Mouse (Mus musculus) myocyte (in vitro differentiated cells): ENCODE measurements at regions not wholly inside any gene's neighbourhood (a gene's known extent, or its start where the extent isn't known, plus 50 kb on each side); places are given as distances from the start of the nearest gene placed in this dataset.

Experiments
- H3K27me3 ChIP-seq: one replicate; pipeline ENCODE4 v1.6.1; 2011; ENCODE audit not compliant: control insufficient read depth, insufficient read depth, insufficient read length
- H3K36me3 ChIP-seq: one replicate; pipeline ENCODE4 v1.6.1; 2011; ENCODE audit not compliant: control insufficient read depth, insufficient read depth
- H3K4me2 ChIP-seq: one replicate; pipeline ENCODE4 v1.6.1; 2011; ENCODE audit warnings: low read depth, control low read depth
- H3K4me3 ChIP-seq: one replicate; pipeline ENCODE4 v1.5.1; 2011; ENCODE audit warnings: mild to moderate bottlenecking, control low read depth, moderate library complexity
- H3K79me2 ChIP-seq: one replicate; pipeline ENCODE4 v1.6.1; 2011; ENCODE audit not compliant: control insufficient read depth, insufficient read depth
- H3ac ChIP-seq: one replicate; pipeline ENCODE4 v1.6.1; 2011; ENCODE audit not compliant: control insufficient read depth, insufficient read length
- CEBPB ChIP-seq: IDR thresholded peaks from 2 replicates; pipeline ENCODE4 v1.6.1; 2011; ENCODE audit warnings: mild to moderate bottlenecking, moderate library complexity; ENCODE audit not compliant: poor library complexity, insufficient read depth, severe bottlenecking
- E2F4 ChIP-seq: IDR thresholded peaks from one replicate; pipeline ENCODE4 v1.6.1; 2011; ENCODE audit warnings: mild to moderate bottlenecking, control low read depth, moderate library complexity; ENCODE audit not compliant: insufficient read depth
- MAX ChIP-seq: IDR thresholded peaks from one replicate; pipeline ENCODE4 v1.6.1; 2011; ENCODE audit warnings: low read depth, mild to moderate bottlenecking, control low read depth
- MYOD1 ChIP-seq, 3 experiments: IDR thresholded peaks; one replicate each; pipeline ENCODE4 v1.6.1; 2011; ENCODE audit warnings: control low read depth in 2 of 3, low read depth in 2 of 3, mild to moderate bottlenecking in 2 of 3, moderate library complexity in 1 of 3; ENCODE audit not compliant: insufficient read length in 2 of 3, control insufficient read depth in 1 of 3
- MYOG ChIP-seq, 3 experiments: IDR thresholded peaks; one replicate each; pipeline ENCODE4 v1.6.1; 2011; ENCODE audit warnings: control low read depth in 2 of 3, low read depth in 2 of 3, mild to moderate bottlenecking in 2 of 3; ENCODE audit not compliant: insufficient read length in 2 of 3, control insufficient read depth in 1 of 3, insufficient read depth in 1 of 3
- POLR2A ChIP-seq: IDR thresholded peaks from one replicate; pipeline ENCODE4 v1.6.1; 2011; ENCODE audit warnings: low read depth, mild to moderate bottlenecking, control low read depth, moderate library complexity; ENCODE audit not compliant: insufficient read length
- POLR2AphosphoS2 ChIP-seq: IDR thresholded peaks from one replicate; pipeline ENCODE4 v1.6.1; 2011; ENCODE audit warnings: low read depth, control low read depth; ENCODE audit not compliant: insufficient read length
- REST ChIP-seq: IDR thresholded peaks from one replicate; pipeline ENCODE4 v1.6.1; 2011; ENCODE audit warnings: mild to moderate bottlenecking, control low read depth, moderate library complexity; ENCODE audit not compliant: insufficient read depth, insufficient read length
- SRF ChIP-seq: IDR thresholded peaks from one replicate; pipeline ENCODE4 v1.6.1; 2011; ENCODE audit warnings: low read depth; ENCODE audit not compliant: control insufficient read depth, insufficient read length
- TCF12 ChIP-seq: IDR thresholded peaks from one replicate; pipeline ENCODE4 v1.6.1; 2011; ENCODE audit warnings: mild to moderate bottlenecking, control low read depth; ENCODE audit not compliant: poor library complexity, insufficient read depth, severe bottlenecking
- TCF3 ChIP-seq: IDR thresholded peaks from one replicate; pipeline ENCODE4 v1.6.1; 2011; ENCODE audit warnings: low read depth, control low read depth; ENCODE audit not compliant: insufficient read length
- USF1 ChIP-seq: IDR thresholded peaks from one replicate; pipeline ENCODE4 v1.6.1; 2011; ENCODE audit warnings: low read depth, mild to moderate bottlenecking, control low read depth, moderate library complexity

GRCm38 (mm10) chr5:27963765-27964164 is 107.4 kb upstream of the Insig1 start:
- Histone ChIP-seq H3K4me2 (no peak overlapping the region), H3K27me3 (no peaks in the 10 kb centered on the region), H3ac (no peak overlapping the region), H3K36me3 (no peaks in the 10 kb centered on the region), H3K4me3 (no peak overlapping the region), H3K79me2 (no peaks in the 10 kb centered on the region)
- TF ChIP-seq TCF12: no peak

- Histone ChIP-seq H3K79me2 (no peaks in the 10 kb centered on the region), H3K4me3 (no peak overlapping the region), H3K27me3 (no peaks in the 10 kb centered on the region), H3ac (no peak overlapping the region), H3K36me3 (no peaks in the 10 kb centered on the region), H3K4me2 (no peak overlapping the region)
- TF ChIP-seq E2F4 (no peak), MYOG (IDR thresholded peaks at IDR 0.05; ENCODE audit: control insufficient read depth in 1 of 3, insufficient read depth in 1 of 3, insufficient read length in 2 of 3, low read depth in 2 of 3) (no peak), SRF (no peak), MYOD1 (IDR thresholded peaks at IDR 0.05; ENCODE audit: control insufficient read depth in 1 of 3, insufficient read length in 2 of 3, low read depth in 2 of 3) (no peak), CEBPB (no peak), MAX (no peak), TCF12 (no peak), POLR2AphosphoS2 (no peak), REST (no peak), POLR2A (no peak), USF1 (no peak), TCF3 (no peak)
Measured at GRCm38 (mm10) chr5:27995186-27995585, 76.0 kb upstream of the Insig1 start.

- TF ChIP-seq POLR2AphosphoS2 (no peak), REST (no peak), SRF (no peak), USF1 (no peak), MYOG (IDR thresholded peaks at IDR 0.05; ENCODE audit: control insufficient read depth in 1 of 3, insufficient read depth in 1 of 3, insufficient read length in 2 of 3, low read depth in 2 of 3) (no peak), TCF12 (no peak), TCF3 (no peak), MAX (no peak), E2F4 (no peak), POLR2A (no peak)
- no peaks in the 10 kb centered on the region for H3K27me3 ChIP-seq
- H3K4me3 ChIP-seq: no peak overlapping the region
- H3K36me3 ChIP-seq: no peaks in the 10 kb centered on the region
- no peak overlapping the region for H3K4me2 ChIP-seq
- no peak overlapping the region for H3ac ChIP-seq
- no peaks in the 10 kb centered on the region for H3K79me2 ChIP-seq
Measured at GRCm38 (mm10) chr5:27997751-27998150, 73.4 kb upstream of the Insig1 start.

- Histone ChIP-seq H3K79me2 (no peaks in the 10 kb centered on the region), H3K4me2 (no peak overlapping the region), H3K36me3 (no peaks in the 10 kb centered on the region), H3ac (no peak overlapping the region), H3K4me3 (no peak overlapping the region), H3K27me3 (no peaks in the 10 kb centered on the region)
- no peak for TF ChIP-seq MYOD1 (IDR thresholded peaks at IDR 0.05; ENCODE audit: control insufficient read depth in 1 of 3, insufficient read length in 2 of 3, low read depth in 2 of 3)
- TF ChIP-seq TCF3: no peak
- TF ChIP-seq MYOG (IDR thresholded peaks at IDR 0.05; ENCODE audit: control insufficient read depth in 1 of 3, insufficient read depth in 1 of 3, insufficient read length in 2 of 3, low read depth in 2 of 3): no peak
- no peak for TF ChIP-seq SRF
- TF ChIP-seq E2F4: no peak
- TF ChIP-seq USF1: no peak
- TF ChIP-seq TCF12: no peak
- no peak for TF ChIP-seq POLR2AphosphoS2
Measured at GRCm38 (mm10) chr5:28002922-28003321, 68.2 kb upstream of the Insig1 start.

GRCm38 (mm10) chr5:28003756-28004486 is 67.2 kb upstream of the Insig1 start:
- Histone ChIP-seq H3K4me3 (no peak overlapping the region), H3ac (no peak overlapping the region), H3K79me2 (no peaks in the 10 kb centered on the region), H3K4me2 (no peak overlapping the region), H3K36me3 (no peaks in the 10 kb centered on the region), H3K27me3 (no peaks in the 10 kb centered on the region)
- TF ChIP-seq CEBPB (no peak), SRF (no peak), USF1 (no peak), POLR2A (no peak), TCF12 (no peak), TCF3 (no peak), MAX (no peak), E2F4 (no peak), MYOD1 (IDR thresholded peaks at IDR 0.05; ENCODE audit: control insufficient read depth in 1 of 3, insufficient read length in 2 of 3, low read depth in 2 of 3) (no peak), REST (no peak), MYOG (IDR thresholded peaks at IDR 0.05; ENCODE audit: control insufficient read depth in 1 of 3, insufficient read depth in 1 of 3, insufficient read length in 2 of 3, low read depth in 2 of 3) (no peak), POLR2AphosphoS2 (no peak)
